Mouse (Mus musculus) layer of hippocampus, adult 18-20 months (tissue): ENCODE measurements around the gene Scn5a. TPM values are rescaled to one million over a fixed set of nuclear protein-coding genes. Genes with fewer than 3 reads are reported as not detected.

ENCODE experiments used
- DNase-seq, 2 experiments: peaks; one replicate each; pipeline ENCODE4 v3.0.0; 2022; ENCODE audit warnings: low spot score in 2 of 2
- total RNA-seq, 2 experiments: library from RNA; stranded (reverse); gene quantifications; 2 replicates each; pipeline ENCODE4 v1.2.3; 2021

Gene Scn5a
- total RNA-seq, 2 experiments from 2014 or later, result 0.96 to 1.5 TPM

- DNase-seq, result no peak
These were observed 65.8 kb downstream of the Scn5a start for GRCm38 (mm10) chr9:119512993-119513392.

GRCm38 (mm10) chr9:119510902-119511301 is 67.9 kb downstream of the Scn5a start:
- peak; percentile 45 to 72 for DNase-seq

- no peak for DNase-seq
These were observed 73.7 kb downstream of the Scn5a start for GRCm38 (mm10) chr9:119504981-119505658.

- no peak for DNase-seq
These were observed 75.2 kb downstream of the Scn5a start for GRCm38 (mm10) chr9:119503613-119504012.

- no peak for DNase-seq
These were observed 79.9 kb downstream of the Scn5a start for GRCm38 (mm10) chr9:119498885-119499284.

- DNase-seq, result no peak
These were observed 80.6 kb downstream of the Scn5a start for GRCm38 (mm10) chr9:119498247-119498607.

- no peak for DNase-seq
These were observed 81.1 kb downstream of the Scn5a start for GRCm38 (mm10) chr9:119497546-119498246.

GRCm38 (mm10) chr9:119496960-119497359 is 81.9 kb downstream of the Scn5a start:
- DNase-seq, result peak in 1 of 2 experiments; percentile 9

- no peak for DNase-seq
These were observed 82.5 kb downstream of the Scn5a start for GRCm38 (mm10) chr9:119496354-119496753.

- no peak for DNase-seq
These were observed 93.9 kb downstream of the Scn5a start for GRCm38 (mm10) chr9:119484868-119485267.

- no peak for DNase-seq
These were observed 94.4 kb downstream of the Scn5a start for GRCm38 (mm10) chr9:119484420-119484819.

GRCm38 (mm10) chr9:119483554-119484353 is 95.1 kb downstream of the Scn5a start:
- no peak for DNase-seq

- DNase-seq, result no peak
These were observed 97.2 kb downstream of the Scn5a start for GRCm38 (mm10) chr9:119481612-119482011.

GRCm38 (mm10) chr9:119479297-119479696 is 99.5 kb downstream of the Scn5a start:
- DNase-seq, result no peak

GRCm38 (mm10) chr9:119478345-119478744 is 100.5 kb downstream of the Scn5a start:
- DNase-seq, result no peak

- no peak for DNase-seq
These were observed 101.1 kb downstream of the Scn5a start for GRCm38 (mm10) chr9:119477754-119478153.

GRCm38 (mm10) chr9:119474717-119475611 is 103.9 kb downstream of the Scn5a start:
- DNase-seq, result no peak

GRCm38 (mm10) chr9:119473608-119474164 is 105.1 kb downstream of the Scn5a start:
- no peak for DNase-seq

- DNase-seq, result no peak
These were observed 105.8 kb downstream of the Scn5a start for GRCm38 (mm10) chr9:119473011-119473410.

GRCm38 (mm10) chr9:119472412-119472918 is 106.4 kb downstream of the Scn5a start:
- no peak for DNase-seq
